Mouse (Mus musculus) MEL (cell line): ENCODE measurements around the gene Gm20388. TPM values are rescaled to one million over a fixed set of nuclear protein-coding genes. Genes with fewer than 3 reads are reported as not detected.

Experiments
- DNase-seq: peaks from one replicate; pipeline ENCODE4 v3.0.0; 2011; ENCODE audit warnings: low read depth, low spot score
- H3K27ac ChIP-seq: 2 replicates; pipeline ENCODE4 v1.5.1; 2012; ENCODE audit warnings: low read depth, mild to moderate bottlenecking, control low read depth, low read length, moderate library complexity; ENCODE audit not compliant: control insufficient read depth
- H3K27me3 ChIP-seq, 2 experiments: fragments of 150-350 bp in 1 of 2; sonication (generic) in 1 of 2; 2 replicates each; pipeline ENCODE4 v1.6.1; 2012; ENCODE audit warnings: low read length in 2 of 2, mild to moderate bottlenecking in 2 of 2, improper control_type of control experiment in 1 of 2, moderate library complexity in 1 of 2; ENCODE audit not compliant: insufficient read depth in 2 of 2, control insufficient read depth in 1 of 2
- H3K36me3 ChIP-seq, 2 experiments: 2 replicates each; pipeline ENCODE4 v1.6.1; 2012 to 2014; ENCODE audit warnings: low read length in 2 of 2, improper control_type of control experiment in 1 of 2, inconsistent platforms in 1 of 2, mild to moderate bottlenecking in 1 of 2; ENCODE audit not compliant: insufficient read depth in 2 of 2, control insufficient read depth in 1 of 2
- H3K4me1 ChIP-seq, 2 experiments: fragments of 150-350 bp in 1 of 2; sonication (generic) in 1 of 2; 2 replicates each; pipeline ENCODE4 v1.6.1; 2012; ENCODE audit warnings: low read length in 2 of 2, improper control_type of control experiment in 1 of 2, mild to moderate bottlenecking in 1 of 2; ENCODE audit not compliant: insufficient read depth in 2 of 2, control insufficient read depth in 1 of 2
- H3K4me3 ChIP-seq, 2 experiments: fragments of 150-350 bp in 1 of 2; sonication (generic) in 1 of 2; 2 replicates each; pipeline ENCODE4 v1.5.1; 2012; ENCODE audit warnings: low read depth in 2 of 2, low read length in 2 of 2, mild to moderate bottlenecking in 2 of 2, moderate library complexity in 2 of 2, control low read depth in 1 of 2, improper control_type of control experiment in 1 of 2; ENCODE audit not compliant: control insufficient read depth in 1 of 2, insufficient read depth in 1 of 2
- H3K79me2 ChIP-seq: 2 replicates; pipeline ENCODE4 v1.6.1; 2012; ENCODE audit warnings: mild to moderate bottlenecking, low read length, moderate library complexity; ENCODE audit not compliant: control insufficient read depth, poor library complexity, insufficient read depth
- H3K9ac ChIP-seq: 2 replicates; pipeline ENCODE4 v1.6.1; 2012; ENCODE audit warnings: low read depth, mild to moderate bottlenecking, control low read depth, low read length, moderate library complexity; ENCODE audit not compliant: control insufficient read depth, poor library complexity, severe bottlenecking
- H3K9me3 ChIP-seq: fragments of 150-350 bp; sonication (generic); replicated peaks from 2 replicates; pipeline ENCODE4 v1.6.1; 2012; ENCODE audit warnings: mild to moderate bottlenecking, low read length, improper control_type of control experiment, moderate library complexity; ENCODE audit not compliant: insufficient read depth
- BHLHE40 ChIP-seq: IDR thresholded peaks from 2 replicates; pipeline ENCODE4 v1.6.1; 2012; ENCODE audit warnings: low read depth, mild to moderate bottlenecking, inconsistent platforms, low read length, improper control_type of control experiment, borderline replicate concordance
- CTCF ChIP-seq, 3 experiments: IDR thresholded peaks in 2 of 3; conservative IDR thresholded peaks in 1 of 3; 2 replicates each; pipeline ENCODE4 v1.5.1; 2011 to 2012; ENCODE audit warnings: low read length in 3 of 3, low read depth in 2 of 3, mild to moderate bottlenecking in 2 of 3, improper control_type of control experiment in 1 of 3, inconsistent platforms in 1 of 3, mixed read lengths in 1 of 3, moderate library complexity in 1 of 3; ENCODE audit not compliant: control insufficient read depth in 1 of 3, insufficient read depth in 1 of 3, poor library complexity in 1 of 3, severe bottlenecking in 1 of 3
- ELF1 ChIP-seq: IDR thresholded peaks from 2 replicates; pipeline ENCODE4 v1.6.1; 2014; ENCODE audit warnings: low read depth, mild to moderate bottlenecking, inconsistent platforms, low read length, improper control_type of control experiment, moderate library complexity
- ETS1 ChIP-seq: IDR thresholded peaks from 2 replicates; pipeline ENCODE4 v1.6.1; 2012; ENCODE audit warnings: low read depth, mild to moderate bottlenecking, inconsistent platforms, low read length, improper control_type of control experiment, moderate library complexity
- GATA1 ChIP-seq: IDR thresholded peaks from 2 replicates; pipeline ENCODE4 v1.6.1; 2011; ENCODE audit warnings: low read depth, low read length, improper control_type of control experiment
- JUND ChIP-seq: IDR thresholded peaks from 2 replicates; pipeline ENCODE4 v1.6.1; 2011; ENCODE audit warnings: low read depth, mild to moderate bottlenecking, improper control_type of control experiment, low read length
- MAZ ChIP-seq: IDR thresholded peaks from 2 replicates; pipeline ENCODE4 v1.6.1; 2012; ENCODE audit warnings: low read depth, mild to moderate bottlenecking, inconsistent platforms, low read length, improper control_type of control experiment
- MEF2A ChIP-seq: IDR thresholded peaks from 2 replicates; pipeline ENCODE4 v1.6.1; 2014; ENCODE audit warnings: low read depth, mild to moderate bottlenecking, inconsistent platforms, low read length, improper control_type of control experiment; ENCODE audit not compliant: poor library complexity, insufficient replicate concordance, severe bottlenecking; ENCODE audit errors: extremely low read depth
- MXI1 ChIP-seq: IDR thresholded peaks from 2 replicates; pipeline ENCODE4 v1.6.1; 2011; ENCODE audit warnings: mild to moderate bottlenecking, low read depth, low read length, improper control_type of control experiment
- MYB ChIP-seq: IDR thresholded peaks from 2 replicates; pipeline ENCODE4 v1.6.1; 2011; ENCODE audit warnings: mild to moderate bottlenecking, low read depth, low read length, improper control_type of control experiment
- MYC ChIP-seq: IDR thresholded peaks from 2 replicates; pipeline ENCODE4 v1.6.1; 2011; ENCODE audit warnings: low read depth, mild to moderate bottlenecking, low read length, improper control_type of control experiment, moderate library complexity
- POLR2A ChIP-seq, 2 experiments: IDR thresholded peaks; 2 replicates each; pipeline ENCODE4 v1.6.1; 2011 to 2012; ENCODE audit warnings: low read length in 2 of 2, mild to moderate bottlenecking in 2 of 2, control low read depth in 1 of 2, improper control_type of control experiment in 1 of 2, low read depth in 1 of 2, moderate library complexity in 1 of 2; ENCODE audit not compliant: control insufficient read depth in 1 of 2, insufficient read depth in 1 of 2, poor library complexity in 1 of 2
- POLR2AphosphoS2 ChIP-seq: IDR thresholded peaks from 2 replicates; pipeline ENCODE4 v1.6.1; 2011; ENCODE audit warnings: low read length, improper control_type of control experiment
- POLR2AphosphoS5 ChIP-seq: IDR thresholded peaks from 2 replicates; pipeline ENCODE4 v1.6.1; 2012; ENCODE audit warnings: low read depth, borderline replicate concordance, mild to moderate bottlenecking, inconsistent platforms, low read length, moderate library complexity, mixed read lengths
- RCOR1 ChIP-seq: IDR thresholded peaks from 2 replicates; pipeline ENCODE4 v1.6.1; 2012; ENCODE audit warnings: low read depth, mild to moderate bottlenecking, inconsistent platforms, low read length, improper control_type of control experiment
- SMC3 ChIP-seq: IDR thresholded peaks from 2 replicates; pipeline ENCODE4 v1.6.1; 2011; ENCODE audit warnings: low read depth, low read length, improper control_type of control experiment
- TBP ChIP-seq: IDR thresholded peaks from 2 replicates; pipeline ENCODE4 v1.8.0; 2011; ENCODE audit warnings: low read depth, low read length, improper control_type of control experiment
- TCF12 ChIP-seq: IDR thresholded peaks from 2 replicates; pipeline ENCODE4 v1.6.1; 2014; ENCODE audit warnings: low read depth, mild to moderate bottlenecking, inconsistent platforms, low read length, improper control_type of control experiment, moderate library complexity
- USF2 ChIP-seq, 2 experiments: IDR thresholded peaks; 2 replicates each; pipeline ENCODE4 v1.6.1; 2011 to 2012; ENCODE audit warnings: improper control_type of control experiment in 2 of 2, low read length in 2 of 2, borderline replicate concordance in 1 of 2, inconsistent platforms in 1 of 2, low read depth in 1 of 2, mild to moderate bottlenecking in 1 of 2; ENCODE audit not compliant: insufficient read depth in 1 of 2
- ZNF384 ChIP-seq: IDR thresholded peaks from 2 replicates; pipeline ENCODE4 v1.6.1; 2012; ENCODE audit warnings: low read depth, mild to moderate bottlenecking, inconsistent platforms, low read length, improper control_type of control experiment
- polyA plus RNA-seq, 2 experiments: library from polyadenylated mRNA; stranded (reverse) in 1 of 2; unstranded in 1 of 2; fragments of >175 nt in 1 of 2; fragments of >200 nt in 1 of 2; gene quantifications; 2 replicates each; pipeline versions ENCODE4 v1.2.1 to v1.2.4; 2012; ENCODE audit warnings: low replicate concordance in 2 of 2, low read depth in 1 of 2; ENCODE audit not compliant: insufficient read length in 2 of 2, insufficient read depth in 1 of 2, missing spikeins in 1 of 2
- total RNA-seq: library from RNA; depleted of rRNA; stranded (reverse); fragments of 300-350 nt; gene quantifications from 2 replicates; pipeline ENCODE4 v1.2.3, GENCODE M21; 2012

Gene Gm20388
- total and polyA plus RNA-seq, 3 experiments = 11.1 to 17.8 TPM; not detected in 1

- Histone ChIP-seq H3K79me2 (peaks cover 89% of the 10 kb centered on the region), H3K4me1 (peaks cover 0 to 10% of the 10 kb centered on the region in 2 experiments; a peak in 2 of 4 replicates)
These were observed 3110.2 kb downstream of the Gm20388 start for GRCm38 (mm10) chr8:123020859-123021258.

DNA sequence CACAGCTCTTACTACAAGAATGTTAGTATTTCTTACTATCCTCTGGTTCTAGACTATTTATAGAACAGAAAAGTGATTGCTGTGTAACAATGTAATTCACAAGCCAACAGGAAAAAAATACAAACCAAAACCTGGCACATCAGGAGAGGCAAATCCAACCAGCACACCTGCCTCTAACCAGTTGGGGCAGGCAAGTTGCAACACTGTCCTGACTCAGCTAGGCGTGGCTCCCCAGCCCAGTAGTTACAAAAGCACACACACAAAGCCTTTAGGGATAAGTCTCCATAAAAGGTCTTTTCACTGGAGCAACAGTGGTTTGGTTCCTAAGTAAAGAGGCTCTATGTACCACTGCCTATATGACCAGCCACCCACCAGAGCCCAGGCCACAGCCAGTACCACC lies 3110.6 kb downstream of the Gm20388 start:
- Histone ChIP-seq H3K79me2 (peaks cover 89% of the 10 kb centered on the region), H3K4me1 (peaks cover 0 to 10% of the 10 kb centered on the region in 2 experiments; a peak in 2 of 4 replicates), H3K9ac (no peak overlapping the region), H3K4me3 (no peak overlapping the region), H3K9me3 (no peaks in the 10 kb centered on the region), H3K27me3 (no peaks in the 10 kb centered on the region), H3K36me3 (peaks cover 12 to 25% of the 10 kb centered on the region in 2 experiments), H3K27ac (no peak overlapping the region)
- TF ChIP-seq JUND (no peak), POLR2A (IDR thresholded peaks at IDR 0.05; ENCODE audit: control insufficient read depth in 1 of 2, insufficient read depth in 1 of 2, low read depth in 1 of 2, low read length in 2 of 2, poor library complexity in 1 of 2) (no peak)
- no peak for DNase-seq

More at GRCm38 (mm10) chr8:123020859-123021258, 3110.2 kb downstream of the Gm20388 start:
- DNase-seq = no peak
- no peaks in the 10 kb centered on the region for H3K27me3 ChIP-seq
- TF ChIP-seq POLR2AphosphoS5 = no peak
- H3K4me3 ChIP-seq = no peak overlapping the region
- peaks cover 12 to 26% of the 10 kb centered on the region in 2 experiments for H3K36me3 ChIP-seq
- no peak overlapping the region for H3K27ac ChIP-seq
- no peaks in the 10 kb centered on the region for H3K9me3 ChIP-seq
- H3K9ac ChIP-seq = no peak overlapping the region

DNA sequence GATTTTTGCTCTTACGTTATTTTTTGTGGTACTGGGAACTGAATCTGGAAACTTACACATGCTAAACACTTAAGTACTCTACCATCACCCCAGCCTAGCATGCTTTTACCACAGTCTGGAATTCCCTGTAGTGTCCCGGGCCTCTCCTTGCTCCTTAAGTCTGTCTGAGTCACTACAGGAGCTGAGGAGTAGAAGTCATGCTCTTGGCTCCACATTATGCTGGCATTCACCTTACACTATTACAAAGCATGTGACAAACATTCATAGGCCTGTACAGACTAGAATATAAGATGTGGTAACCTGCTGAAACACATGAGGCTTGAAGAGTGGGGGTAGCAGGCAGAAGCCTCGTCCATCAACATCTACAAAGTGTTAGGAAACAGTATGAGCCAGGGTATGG lies 3112.1 kb downstream of the Gm20388 start:
- H3K4me1 ChIP-seq = peaks cover 2 to 10% of the 10 kb centered on the region in 2 experiments; a peak in 2 of 4 replicates
- peaks cover 89% of the 10 kb centered on the region for H3K79me2 ChIP-seq
- DNase-seq = no peak

GRCm38 (mm10) chr8:123024226-123024625 lies 3113.6 kb downstream of the Gm20388 start:
- H3K4me1 ChIP-seq = peaks cover 6 to 15% of the 10 kb centered on the region in 2 experiments; a peak in 3 of 4 replicates
- H3K9me3 ChIP-seq = no peaks in the 10 kb centered on the region
- H3K4me3 ChIP-seq = no peak overlapping the region
- H3K27me3 ChIP-seq = no peaks in the 10 kb centered on the region
- peaks cover 22 to 28% of the 10 kb centered on the region in 2 experiments for H3K36me3 ChIP-seq
- H3K79me2 ChIP-seq = peaks cover 89% of the 10 kb centered on the region
- no peak overlapping the region for H3K27ac ChIP-seq
- H3K9ac ChIP-seq = no peak overlapping the region
- DNase-seq = no peak
- TF ChIP-seq CTCF (IDR thresholded peaks at IDR 0.05 in 2 of 3, conservative IDR thresholded peaks at IDR 0.05 in 1 of 3; ENCODE audit: control insufficient read depth in 1 of 3, insufficient read depth in 1 of 3, low read depth in 2 of 3, low read length in 3 of 3, poor library complexity in 1 of 3, severe bottlenecking in 1 of 3) (no peak), GATA1 (no peak), MYC (no peak), SMC3 (no peak), TBP (no peak), JUND (no peak), RCOR1 (no peak), ELF1 (no peak), MXI1 (no peak), ZNF384 (no peak), ETS1 (no peak), MEF2A (no peak), MAZ (no peak), MYB (no peak), USF2 (IDR thresholded peaks at IDR 0.05; ENCODE audit: borderline replicate concordance in 1 of 2, insufficient read depth in 1 of 2, low read depth in 1 of 2, low read length in 2 of 2) (no peak), TCF12 (no peak), BHLHE40 (no peak), POLR2AphosphoS5 (no peak)

More for the DNA sequence above, 3112.1 kb downstream of the Gm20388 start:
- Histone ChIP-seq H3K9me3 (no peaks in the 10 kb centered on the region), H3K27ac (no peak overlapping the region), H3K9ac (no peak overlapping the region)
- no peak for TF ChIP-seq POLR2AphosphoS2
- TF ChIP-seq SMC3 = no peak
- no peak for TF ChIP-seq POLR2AphosphoS5
- TF ChIP-seq, all 39 proteins: peak for 0
- Histone ChIP-seq H3K27me3 (no peaks in the 10 kb centered on the region), H3K4me3 (no peak overlapping the region), H3K36me3 (peaks cover 12 to 20% of the 10 kb centered on the region in 2 experiments)
